Comparison of ENCODE assay signal across 9 mouse cellular contexts in the genomic region with DNA sequence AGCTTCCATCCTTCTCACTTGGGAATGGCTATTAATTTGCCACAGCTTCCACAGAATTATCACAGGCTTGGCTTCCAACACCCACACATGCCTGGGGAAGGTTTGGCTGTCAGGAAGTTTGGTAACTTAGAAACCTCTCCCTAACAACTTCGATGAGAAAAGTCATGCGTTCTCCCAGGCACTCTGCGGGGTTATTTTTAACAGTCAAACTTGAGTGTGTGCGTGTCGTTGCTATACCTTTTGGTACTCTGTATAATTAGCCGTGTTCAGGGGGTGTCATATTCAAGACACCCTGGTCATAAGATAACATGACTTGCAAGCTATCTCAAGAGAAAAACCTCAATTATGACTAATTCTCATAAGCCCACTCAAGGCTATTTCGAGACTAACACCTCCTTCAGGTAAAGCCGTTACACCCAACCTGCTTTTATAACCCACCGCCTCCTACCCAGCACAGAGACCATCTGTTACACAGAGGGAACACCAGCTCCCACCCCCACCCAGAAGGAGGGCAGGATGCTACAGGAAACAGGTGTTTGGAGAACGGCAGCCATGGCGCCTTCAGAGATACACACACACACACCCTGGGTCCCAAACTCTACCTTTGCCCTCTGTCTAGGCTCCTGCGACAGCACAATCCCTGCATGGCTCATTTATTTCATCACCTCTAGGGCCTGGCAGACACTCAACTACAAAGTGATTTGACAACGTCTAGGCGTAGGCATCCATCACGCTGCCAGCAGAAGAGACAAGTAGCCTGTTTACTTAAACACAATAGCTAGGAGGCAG. TPM values are rescaled to one million over a fixed set of nuclear protein-coding genes. Genes with fewer than 3 reads are reported as not detected.
DNase-seq lines count a peak whose midpoint lies in the region; ATAC-seq lines count a peak whose summit lies in the region.
"Had no signal": no experiment of that assay in that cellular context is flagged by ENCODE, and none has a peak within 500 bp of the region (broad histone marks: within the 10 kb centered on the region; RNA-seq: fewer than 3 reads in every experiment).

No protein-coding gene starts in this region.

- no peaks in the 10 kb centered on the region for H3K9me3 ChIP-seq in heart, embryonic 11.5 days (replicated peaks; ENCODE audit: control insufficient read depth, low read length)
- no peaks in the 10 kb centered on the region for H3K9me3 ChIP-seq in heart, embryonic 15.5 days (replicated peaks)

- H3K4me2 ChIP-seq in heart, embryonic 11.5 days, result no peak overlapping the region
- H3K4me2 ChIP-seq in heart, embryonic 15.5 days, result peak overlapping the region; percentile 5; the same call in 1 of the 2 replicates

- 41% methylated on average over 15 of the region's 15 CpGs for WGBS in heart, embryonic 11.5 days (ENCODE audit: insufficient replicate concordance)
- WGBS in heart, embryonic 15.5 days, result 28% methylated on average over 15 of the region's 15 CpGs

- H3K27me3 ChIP-seq in heart, embryonic 11.5 days (ENCODE audit: control insufficient read depth, insufficient read depth, low read length), result 0 out of 2 replicates have a peak, but pooled peaks cover 3% of the 10 kb centered on the region
- peaks cover 27% of the 10 kb centered on the region for H3K27me3 ChIP-seq in heart, embryonic 15.5 days

- H3K4me3 ChIP-seq in heart, embryonic 11.5 days (ENCODE audit: low read depth, low read length), result no peak overlapping the region
- H3K4me3 ChIP-seq in heart, embryonic 15.5 days, result no peak overlapping the region
- H3K4me3 ChIP-seq: megakaryocyte, embryonic 14.5 days had no signal

- no peak overlapping the region for H3K27ac ChIP-seq in heart, embryonic 11.5 days (ENCODE audit: low read depth, low read length)
- H3K27ac ChIP-seq in heart, embryonic 15.5 days, result peak overlapping the region; percentile 22; the same call in 1 of the 2 replicates

- peaks cover 22% of the 10 kb centered on the region for H3K4me1 ChIP-seq in heart, embryonic 11.5 days (ENCODE audit: control insufficient read depth, insufficient read depth, low read length)
- H3K4me1 ChIP-seq in heart, embryonic 15.5 days (replicated peaks), result peaks cover 34% of the 10 kb centered on the region

- intact Hi-C loops in gastrocnemius, postnatal 14 days (cut with DNase I; ENCODE audit: low total_unique reads), result no loop called here

- H3K9ac ChIP-seq in heart, embryonic 11.5 days (ENCODE audit: low read depth, low read length), result no peak overlapping the region
- H3K9ac ChIP-seq in heart, embryonic 15.5 days, result no peak overlapping the region

- H3K36me3 ChIP-seq in heart, embryonic 11.5 days (ENCODE audit: control insufficient read depth, insufficient read depth, low read length), result no peaks in the 10 kb centered on the region; the same call in 1 of the 2 replicates
- H3K36me3 ChIP-seq in heart, embryonic 15.5 days, result no peaks in the 10 kb centered on the region

- peak; percentile 93 for DNase-seq in heart, adult 11 months
- peak; percentile 33 for DNase-seq in 416B (ENCODE audit: low read depth)
- peak; percentile 71 to 81 for DNase-seq in kidney, postnatal 25 days
- DNase-seq in B cell, adult 2 months, result no peak
- DNase-seq in c-Kit-positive CD71-positive TER-119-positive erythroid progenitor cells, embryonic 14.5 days (ENCODE audit: low spot score), result no peak
- DNase-seq in gastrocnemius, postnatal 14 days, result no peak

- no peak for ATAC-seq in heart, embryonic 11.5 days (replicated peaks; ENCODE audit: insufficient number of reproducible peaks, low FRiP score, low TSS enrichment)
- no peak for ATAC-seq in heart, embryonic 15.5 days (replicated peaks; ENCODE audit: insufficient number of reproducible peaks, insufficient read depth, low FRiP score, low read depth)

RNA-seq across cellular contexts. Expression of gene Pla2g2c, which starts 0.9 kb away (rescaled TPM):
- polyA plus RNA-seq in heart, embryonic 11.5 days (2014; fragmentation: Nextera tagmentation; extraction: Ambion mirVana), result 0.31 and 0.52 TPM in 2 replicates
- polyA plus RNA-seq in heart, embryonic 15.5 days (2015; fragmentation: Nextera tagmentation; extraction: Ambion mirVana), result 0.18 and 0.24 TPM in 2 replicates
- not detected for total RNA-seq in gastrocnemius, postnatal 14 days (2021)

RNA-seq across cellular contexts. Expression of gene Ubxn10, which starts 13.3 kb away (rescaled TPM):
- 1.2 and 1.3 TPM in 2 replicates for polyA plus RNA-seq in heart, embryonic 11.5 days (2014; fragmentation: Nextera tagmentation; extraction: Ambion mirVana)
- 0.84 and 1.2 TPM in 2 replicates for polyA plus RNA-seq in heart, embryonic 15.5 days (2015; fragmentation: Nextera tagmentation; extraction: Ambion mirVana)
- under 1 TPM; 0.16 to 0.29 TPM for total RNA-seq in gastrocnemius, postnatal 14 days (2021)

RNA-seq across cellular contexts. Expression of gene Pla2g2f, which starts 33.7 kb away (rescaled TPM):
- polyA plus RNA-seq in heart, embryonic 11.5 days (2014; fragmentation: Nextera tagmentation; extraction: Ambion mirVana), result not detected in 2 replicates
- polyA plus RNA-seq in heart, embryonic 15.5 days (2015; fragmentation: Nextera tagmentation; extraction: Ambion mirVana), result 0.09 TPM in 1 of 2 replicates, not detected in the other
- total RNA-seq in gastrocnemius, postnatal 14 days (2021), result not detected

RNA-seq across cellular contexts. Expression of gene Pla2g2d, which starts 51.8 kb away (rescaled TPM):
- polyA plus RNA-seq in heart, embryonic 11.5 days (2014; fragmentation: Nextera tagmentation; extraction: Ambion mirVana), result not detected in 2 replicates
- not detected in 2 replicates for polyA plus RNA-seq in heart, embryonic 15.5 days (2015; fragmentation: Nextera tagmentation; extraction: Ambion mirVana)
- total RNA-seq in gastrocnemius, postnatal 14 days (2021), result not detected

Comparison
In these comparisons a context has a peak if more than half of its experiments do, and no peak if none do; other contexts are left out.
1. DNase-seq: peak in heart, adult 11 months (single experiment), 416B (single experiment) and kidney, postnatal 25 days (2 of 2); none in B cell, adult 2 months (0 of 2), c-Kit-positive CD71-positive TER-119-positive erythroid progenitor cells, embryonic 14.5 days (single experiment) and gastrocnemius, postnatal 14 days (single experiment).